Mouse (Mus musculus) heart, adult 18-20 months (tissue): Measurements from ENCODE around the gene Babam2. TPM values are rescaled to one million over a fixed set of nuclear protein-coding genes. Genes with fewer than 3 reads are reported as not detected.

Source experiments
- DNase-seq, 2 experiments: peaks; one replicate each; pipeline ENCODE4 v3.0.0; 2021 to 2022; ENCODE audit warnings: mixed read lengths in 1 of 2
- total RNA-seq, 2 experiments: library from RNA; stranded (reverse); gene quantifications; 2 replicates each; pipeline ENCODE4 v1.2.3; 2021

Babam2 gene
- total RNA-seq, 2 experiments from 2014 or later, result 31.5 to 37.7 TPM

- no peak for DNase-seq
Observed at GRCm38 (mm10) chr5:31713841-31714264, 16.4 kb downstream of the Babam2 start.

GRCm38 (mm10) chr5:31715486-31716150 is 18.1 kb downstream of the Babam2 start:
- DNase-seq, result no peak

GRCm38 (mm10) chr5:31724519-31724918 is 27.0 kb downstream of the Babam2 start:
- no peak for DNase-seq

GRCm38 (mm10) chr5:31725885-31726284 is 28.4 kb downstream of the Babam2 start:
- no peak for DNase-seq

GRCm38 (mm10) chr5:31727456-31727855 is 30.0 kb downstream of the Babam2 start:
- DNase-seq, result peak; percentile 28 to 73

GRCm38 (mm10) chr5:31732644-31733338 is 35.3 kb downstream of the Babam2 start:
- no peak for DNase-seq

GRCm38 (mm10) chr5:31741931-31742330 is 44.4 kb downstream of the Babam2 start:
- DNase-seq, result no peak

- no peak for DNase-seq
Observed at GRCm38 (mm10) chr5:31742521-31743031, 45.1 kb downstream of the Babam2 start.

- DNase-seq, result no peak
Observed at GRCm38 (mm10) chr5:31749401-31749800, 51.9 kb downstream of the Babam2 start.

GRCm38 (mm10) chr5:31750231-31750925 is 52.9 kb downstream of the Babam2 start:
- no peak for DNase-seq

GRCm38 (mm10) chr5:31750955-31751354 is 53.5 kb downstream of the Babam2 start:
- peak in 1 of 2 experiments; percentile 20 for DNase-seq

- DNase-seq, result no peak
Observed at GRCm38 (mm10) chr5:31754634-31755033, 57.1 kb downstream of the Babam2 start.

- DNase-seq, result no peak
Observed at GRCm38 (mm10) chr5:31755255-31755654, 57.8 kb downstream of the Babam2 start.

- DNase-seq, result peak in 1 of 2 experiments; percentile 33
Observed at GRCm38 (mm10) chr5:31758310-31759091, 61.0 kb downstream of the Babam2 start.

- no peak for DNase-seq
Observed at GRCm38 (mm10) chr5:31761836-31762235, 64.4 kb downstream of the Babam2 start.

GRCm38 (mm10) chr5:31762773-31763172 is 65.3 kb downstream of the Babam2 start:
- DNase-seq, result no peak

GRCm38 (mm10) chr5:31765824-31766223 is 68.3 kb downstream of the Babam2 start:
- no peak for DNase-seq

GRCm38 (mm10) chr5:31766841-31767542 is 69.5 kb downstream of the Babam2 start:
- peak in 1 of 2 experiments; percentile 63 for DNase-seq

GRCm38 (mm10) chr5:31771486-31771885 is 74.0 kb downstream of the Babam2 start:
- DNase-seq, result no peak

GRCm38 (mm10) chr5:31771921-31772320 is 74.4 kb downstream of the Babam2 start:
- peak in 1 of 2 experiments; percentile 24 for DNase-seq

- peak in 1 of 2 experiments; percentile 55 for DNase-seq
Observed at GRCm38 (mm10) chr5:31774976-31775375, 77.5 kb downstream of the Babam2 start.
